Mouse (Mus musculus) neural tube, embryonic 10.5 days (tissue): ENCODE results near the gene Gmppa.
A peak's percentile ranks its signal among the peaks of the same experiment; 100 is the strongest.

Experiments
- DNase-seq: peaks from one replicate; pipeline ENCODE4 v3.0.0-alpha.2; 2017; ENCODE audit warnings: low spot score; ENCODE audit errors: extremely low spot score

The Gmppa gene

GRCm38 (mm10) chr1:75451900-75452299 lies 16.2 kb downstream of the Gmppa start:
- no peak for DNase-seq

GRCm38 (mm10) chr1:75455433-75455832 lies 19.7 kb downstream of the Gmppa start:
- no peak for DNase-seq

GRCm38 (mm10) chr1:75455948-75456347 lies 20.2 kb downstream of the Gmppa start:
- DNase-seq: peak; percentile 49

- DNase-seq: peak; percentile 57
These were observed 21.2 kb downstream of the Gmppa start for GRCm38 (mm10) chr1:75456746-75457564.

- no peak for DNase-seq
These were observed 21.9 kb downstream of the Gmppa start for GRCm38 (mm10) chr1:75457710-75458024.

GRCm38 (mm10) chr1:75458025-75458788 lies 22.5 kb downstream of the Gmppa start:
- peak; percentile 76 for DNase-seq

GRCm38 (mm10) chr1:75458789-75459684 lies 23.3 kb downstream of the Gmppa start:
- DNase-seq: no peak

GRCm38 (mm10) chr1:75460297-75460696 lies 24.6 kb downstream of the Gmppa start:
- no peak for DNase-seq

GRCm38 (mm10) chr1:75462636-75463035 lies 26.9 kb downstream of the Gmppa start:
- DNase-seq: no peak

- no peak for DNase-seq
These were observed 28.0 kb downstream of the Gmppa start for GRCm38 (mm10) chr1:75463652-75464204.

GRCm38 (mm10) chr1:75467215-75467927 lies 31.6 kb downstream of the Gmppa start:
- peak; percentile 90 for DNase-seq

- DNase-seq: no peak
These were observed 33.6 kb downstream of the Gmppa start for GRCm38 (mm10) chr1:75469287-75469825.

- no peak for DNase-seq
These were observed 40.7 kb downstream of the Gmppa start for GRCm38 (mm10) chr1:75476441-75476840.

- peak; percentile 89 for DNase-seq
These were observed 41.7 kb downstream of the Gmppa start for GRCm38 (mm10) chr1:75477264-75477965.

GRCm38 (mm10) chr1:75477966-75478290 lies 42.2 kb downstream of the Gmppa start:
- no peak for DNase-seq

- DNase-seq: no peak
These were observed 42.8 kb downstream of the Gmppa start for GRCm38 (mm10) chr1:75478497-75478896.

- DNase-seq: peak; percentile 100
These were observed 43.3 kb downstream of the Gmppa start, which contains the start of the genes Chpf and Tmem198 for GRCm38 (mm10) chr1:75478916-75479634. Chpf (minus strand) TSS chr1:75479307. Tmem198 (plus strand) TSS chr1:75479532.

GRCm38 (mm10) chr1:75479635-75479989 lies 43.9 kb downstream of the Gmppa start:
- DNase-seq: no peak

GRCm38 (mm10) chr1:75480036-75480435 lies 44.3 kb downstream of the Gmppa start:
- DNase-seq: no peak
